Mouse (Mus musculus) spleen, adult 18-20 months (tissue): ENCODE measurements around the gene Olfr215.
"Not testable (repeated sequence)": the region's sequence is repeated elsewhere in the genome, so short reads cannot be mapped to it uniquely, and the experiment has no call there.

ENCODE experiments used
- DNase-seq, 2 experiments: peaks; one replicate each; pipeline ENCODE4 v3.0.0; 2022; ENCODE audit warnings: mixed read lengths in 2 of 2

Gene Olfr215

GRCm38 (mm10) chr6:116584095-116584494 is at the start of gene Olfr215:
TSS of gene Olfr215 (minus strand) at chr6:116584195.
- DNase-seq: no peak

- DNase-seq: peak; percentile 41 to 79
Measured at GRCm38 (mm10) chr6:116632129-116632528, 48.1 kb upstream of the Olfr215 start.

GRCm38 (mm10) chr6:116629766-116630165 is 45.8 kb upstream of the Olfr215 start:
- no peak for DNase-seq

- DNase-seq: peak; percentile 33 to 56
Measured at GRCm38 (mm10) chr6:116628539-116629171, 44.7 kb upstream of the Olfr215 start, which contains the start of gene Zfp422. TSS of gene Zfp422 (minus strand) at chr6:116628999.

GRCm38 (mm10) chr6:116628095-116628494 is 44.1 kb upstream of the Olfr215 start:
- DNase-seq: no peak

GRCm38 (mm10) chr6:116626417-116626816 is 42.4 kb upstream of the Olfr215 start:
- DNase-seq: not testable (repeated sequence)

GRCm38 (mm10) chr6:116621318-116622023 is 37.5 kb upstream of the Olfr215 start:
- no peak for DNase-seq

- no peak for DNase-seq
Measured at GRCm38 (mm10) chr6:116618073-116618472, 34.1 kb upstream of the Olfr215 start.

GRCm38 (mm10) chr6:116615719-116616118 is 31.7 kb upstream of the Olfr215 start:
- DNase-seq: no peak

- no peak for DNase-seq
Measured at GRCm38 (mm10) chr6:116607230-116607629, 23.2 kb upstream of the Olfr215 start.

GRCm38 (mm10) chr6:116600969-116601368 is 17.0 kb upstream of the Olfr215 start:
- DNase-seq: not testable (repeated sequence)

- DNase-seq: peak in 1 of 2 experiments; percentile 5
Measured at GRCm38 (mm10) chr6:116569834-116570233, 14.2 kb downstream of the Olfr215 start.

GRCm38 (mm10) chr6:116554952-116555351 is 29.0 kb downstream of the Olfr215 start:
- DNase-seq: no peak

GRCm38 (mm10) chr6:116553935-116554334 is 30.1 kb downstream of the Olfr215 start, which contains the start of gene Olfr214:
TSS of gene Olfr214 (plus strand) at chr6:116554235.
- no peak for DNase-seq

- not testable (repeated sequence) for DNase-seq
Measured at GRCm38 (mm10) chr6:116550841-116551240, 33.2 kb downstream of the Olfr215 start, which contains the start of gene Gm5580. TSS of gene Gm5580 (plus strand) at chr6:116551141.

- DNase-seq: no peak
Measured at GRCm38 (mm10) chr6:116542500-116542899, 41.5 kb downstream of the Olfr215 start.

- no peak for DNase-seq
Measured at GRCm38 (mm10) chr6:116538156-116538555, 45.8 kb downstream of the Olfr215 start, which contains the start of gene Olfr213. TSS of gene Olfr213 (plus strand) at chr6:116538456.
